Mouse (Mus musculus): ENCODE results near the gene Vmn1r112. TPM values are rescaled to one million over a fixed set of nuclear protein-coding genes. Genes with fewer than 3 reads are reported as not detected.
"Not testable (repeated sequence)": the region's sequence is repeated elsewhere in the genome, so short reads cannot be mapped to it uniquely, and the experiment has no call there.

Gene Vmn1r112
- not detected in 2 replicates for polyA plus RNA-seq (2015; fragmentation: Nextera tagmentation; extraction: Ambion mirVana)

DNA sequence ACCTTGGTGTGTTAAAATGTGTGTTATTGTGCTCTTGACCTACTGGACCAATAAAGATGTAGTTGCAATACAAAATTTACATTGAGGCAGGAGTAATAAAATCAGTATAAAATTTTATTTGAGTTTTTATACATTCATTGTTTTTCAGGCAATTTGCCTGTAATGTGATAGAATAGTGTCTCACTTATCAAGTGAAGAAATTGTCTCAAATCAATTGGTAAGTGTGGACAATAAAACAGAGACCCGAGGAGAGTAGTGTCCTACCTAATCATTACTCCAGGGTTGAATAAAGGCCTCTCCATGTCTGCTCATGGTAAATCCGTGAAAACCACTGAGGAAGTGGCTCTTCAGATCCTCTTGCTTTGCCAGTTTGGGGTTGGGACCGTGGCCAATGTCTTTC lies at the start of gene Vmn1r112:
Gene Vmn1r112 (plus strand): TSS at position 301 of the 400 bp plus-strand sequence.
- WGBS: no CpG with 5 or more reads among the region's 3 CpGs
- not testable (repeated sequence) for H3K4me3 ChIP-seq (replicated peaks); H3K27me3 ChIP-seq; H3K4me1 ChIP-seq; H3K4me2 ChIP-seq (replicated peaks); H3K9me3 ChIP-seq (replicated peaks); H3K36me3 ChIP-seq; ATAC-seq (ENCODE audit: insufficient number of reproducible peaks, low FRiP score, low TSS enrichment, low read depth); H3K27ac ChIP-seq (replicated peaks); H3K9ac ChIP-seq

GRCm38 (mm10) chr7:20730524-20730923 lies 40.5 kb upstream of the Vmn1r112 start, which contains the start of gene Gm10668:
Gene Gm10668, minus strand, starts transcription at chr7:20730624.
- WGBS: no CpG with 5 or more reads among the region's 1 CpGs
- not testable (repeated sequence) for ATAC-seq (ENCODE audit: insufficient number of reproducible peaks, low FRiP score, low TSS enrichment, low read depth); H3K36me3 ChIP-seq; H3K9me3 ChIP-seq (replicated peaks); H3K9ac ChIP-seq; H3K27ac ChIP-seq (replicated peaks); H3K4me2 ChIP-seq (replicated peaks); H3K4me3 ChIP-seq (replicated peaks); H3K4me1 ChIP-seq; H3K27me3 ChIP-seq

- not testable (repeated sequence) for H3K9ac ChIP-seq; H3K4me1 ChIP-seq; H3K27ac ChIP-seq (replicated peaks); H3K27me3 ChIP-seq; H3K9me3 ChIP-seq (replicated peaks); ATAC-seq (ENCODE audit: insufficient number of reproducible peaks, low FRiP score, low TSS enrichment, low read depth); H3K4me3 ChIP-seq (replicated peaks); H3K36me3 ChIP-seq; H3K4me2 ChIP-seq (replicated peaks)
- WGBS: 63% methylated on average over 2 of the region's 2 CpGs
These were observed 16.0 kb downstream of the Vmn1r112 start, which contains the start of gene Vmn1r113 for GRCm38 (mm10) chr7:20786985-20787384. Gene Vmn1r113, plus strand, starts transcription at chr7:20787285.

DNA sequence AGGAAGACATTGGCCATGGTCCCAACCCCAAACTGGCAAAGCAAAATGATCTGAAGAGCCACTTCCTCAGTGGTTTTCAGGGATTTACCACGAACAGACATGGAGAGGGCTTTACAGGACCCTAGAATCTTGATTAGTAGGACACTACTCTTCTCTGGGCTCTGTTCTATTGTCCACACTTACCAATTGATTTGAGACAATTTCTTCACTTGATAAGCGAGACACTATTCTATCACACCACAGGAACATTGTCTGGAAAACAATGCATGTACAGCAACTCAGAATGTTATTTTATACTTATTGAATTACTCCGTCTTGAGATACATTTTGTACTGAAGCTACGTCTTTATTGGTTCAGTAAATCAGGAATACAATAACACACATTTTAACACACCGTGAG lies 41.1 kb downstream of the Vmn1r112 start, which contains the start of gene Vmn1r114:
Gene Vmn1r114 (minus strand): TSS at position 101 of the 400 bp plus-strand sequence.
- not testable (repeated sequence) for H3K9ac ChIP-seq; H3K4me2 ChIP-seq (replicated peaks); H3K27me3 ChIP-seq; H3K27ac ChIP-seq (replicated peaks); H3K9me3 ChIP-seq (replicated peaks); H3K36me3 ChIP-seq; ATAC-seq (ENCODE audit: insufficient number of reproducible peaks, low FRiP score, low TSS enrichment, low read depth); H3K4me3 ChIP-seq (replicated peaks); H3K4me1 ChIP-seq
- WGBS: no CpG with 5 or more reads among the region's 5 CpGs

Other genes with a start within 250 kb of the Vmn1r112 start
- not detected in 2 replicates for gene Vmn1r104, start 237.3 kb upstream of the Vmn1r112 start, polyA plus RNA-seq (2015; fragmentation: Nextera tagmentation; extraction: Ambion mirVana)
- not detected in 2 replicates for gene Gm5726, start 225.4 kb upstream of the Vmn1r112 start, polyA plus RNA-seq (2015; fragmentation: Nextera tagmentation; extraction: Ambion mirVana)
- gene Gm4141, start 194.9 kb upstream of the Vmn1r112 start, polyA plus RNA-seq (2015; fragmentation: Nextera tagmentation; extraction: Ambion mirVana): not detected in 2 replicates
- not detected in 2 replicates for gene Gm4513, start 172.2 kb upstream of the Vmn1r112 start, polyA plus RNA-seq (2015; fragmentation: Nextera tagmentation; extraction: Ambion mirVana)
- not detected in 2 replicates for gene Vmn1r107, start 102.3 kb upstream of the Vmn1r112 start, polyA plus RNA-seq (2015; fragmentation: Nextera tagmentation; extraction: Ambion mirVana)
- gene Vmn1r111, start 68.0 kb upstream of the Vmn1r112 start, polyA plus RNA-seq (2015; fragmentation: Nextera tagmentation; extraction: Ambion mirVana): not detected in 2 replicates
- gene Gm10668, start 40.6 kb upstream of the Vmn1r112 start, polyA plus RNA-seq (2015; fragmentation: Nextera tagmentation; extraction: Ambion mirVana): not detected in 2 replicates
- gene Vmn1r113, start 16.1 kb downstream of the Vmn1r112 start, polyA plus RNA-seq (2015; fragmentation: Nextera tagmentation; extraction: Ambion mirVana): not detected in 2 replicates
- not detected in 2 replicates for gene Vmn1r114, start 41.0 kb downstream of the Vmn1r112 start, polyA plus RNA-seq (2015; fragmentation: Nextera tagmentation; extraction: Ambion mirVana)
- gene Vmn1r115, start 73.8 kb downstream of the Vmn1r112 start, polyA plus RNA-seq (2015; fragmentation: Nextera tagmentation; extraction: Ambion mirVana): not detected in 2 replicates
- gene Vmn1r116, start 101.1 kb downstream of the Vmn1r112 start, polyA plus RNA-seq (2015; fragmentation: Nextera tagmentation; extraction: Ambion mirVana): not detected in 2 replicates
- gene Vmn1r117, start 112.9 kb downstream of the Vmn1r112 start, polyA plus RNA-seq (2015; fragmentation: Nextera tagmentation; extraction: Ambion mirVana): not detected in 2 replicates
- not detected in 2 replicates for gene Vmn1r118, start 141.2 kb downstream of the Vmn1r112 start, polyA plus RNA-seq (2015; fragmentation: Nextera tagmentation; extraction: Ambion mirVana)
- gene Vmn1r119, start 241.3 kb downstream of the Vmn1r112 start, polyA plus RNA-seq (2015; fragmentation: Nextera tagmentation; extraction: Ambion mirVana): not detected in 2 replicates

Measured in embryonic facial prominence, embryonic 15.5 days (tissue).